Mouse (Mus musculus) neural tube, embryonic 11.5 days (tissue): ENCODE results near the gene Slc28a1. TPM values are rescaled to one million over a fixed set of nuclear protein-coding genes. Genes with fewer than 3 reads are reported as not detected.

Experiments used
- ATAC-seq: fragments of 200-750 bp; cut with Nextera tagmentation; 2 replicates; pipeline ENCODE4 v1.8.0; 2017; ENCODE audit warnings: moderate number of reproducible peaks, mild to moderate bottlenecking, moderate TSS enrichment, moderate library complexity; ENCODE audit not compliant: insufficient read depth, low FRiP score, low TSS enrichment
- DNase-seq: peaks from one replicate; pipeline ENCODE4 v3.0.0-alpha.2; 2015; ENCODE audit warnings: low spot score
- H3K27ac ChIP-seq: fragments of 300-500 bp; sonication (generic); 2 replicates; pipeline ENCODE4 v1.5.1; 2014; ENCODE audit warnings: low read depth, mild to moderate bottlenecking, low read length
- H3K27me3 ChIP-seq: fragments of 300-500 bp; sonication (generic); 2 replicates; pipeline ENCODE4 v1.6.1; 2014; ENCODE audit warnings: mild to moderate bottlenecking, low read length, mixed read lengths; ENCODE audit not compliant: control insufficient read depth, insufficient read depth
- H3K36me3 ChIP-seq: fragments of 300-500 bp; sonication (generic); 2 replicates; pipeline ENCODE4 v1.6.1; 2014; ENCODE audit warnings: mild to moderate bottlenecking, low read length, moderate library complexity, mixed read lengths; ENCODE audit not compliant: control insufficient read depth, insufficient read depth
- H3K4me1 ChIP-seq: fragments of 300-500 bp; sonication (generic); 2 replicates; pipeline ENCODE4 v1.6.1; 2014; ENCODE audit warnings: low read length, mixed read lengths; ENCODE audit not compliant: control insufficient read depth, insufficient read depth
- H3K4me2 ChIP-seq: fragments of 300-500 bp; sonication (generic); 2 replicates; pipeline ENCODE4 v1.6.1; 2014; ENCODE audit warnings: low read depth, mild to moderate bottlenecking, moderate library complexity
- H3K4me3 ChIP-seq: fragments of 300-500 bp; sonication (generic); 2 replicates; pipeline ENCODE4 v1.5.1; 2014; ENCODE audit warnings: low read depth, low read length
- H3K9ac ChIP-seq: fragments of 300-500 bp; sonication (generic); 2 replicates; pipeline ENCODE4 v1.6.1; 2014; ENCODE audit warnings: mild to moderate bottlenecking, low read length
- H3K9me3 ChIP-seq: fragments of 300-500 bp; sonication (generic); 2 replicates; pipeline ENCODE4 v1.6.1; 2016; ENCODE audit warnings: low read length; ENCODE audit not compliant: control insufficient read depth
- WGBS: fragments of 180-500 bp; shearing (Covaris S2); extraction: QIAGEN DNeasy Blood & Tissue Kit; methylation state at CpG from one replicate; pipeline ENCODE4 v1.1.7; 2014; 5-methylcytosine and 5-hydroxymethylcytosine counted together
- polyA plus RNA-seq: library from polyadenylated mRNA; unstranded; fragments of >200 nt; fragmentation: Nextera tagmentation; extraction: Ambion mirVana; gene quantifications from 2 replicates; pipeline ENCODE4 v1.2.1, GENCODE M21; 2014

Gene Slc28a1
- polyA plus RNA-seq, 1 experiment from 2014 or later: not detected

GRCm38 (mm10) chr7:81164411-81164810 is 49.8 kb downstream of the Slc28a1 start:
- no peaks in the 10 kb centered on the region for H3K27me3 ChIP-seq
- ATAC-seq: no peak
- DNase-seq: no peak
- H3K36me3 ChIP-seq: no peaks in the 10 kb centered on the region
- no peak overlapping the region for H3K4me3 ChIP-seq
- H3K9ac ChIP-seq: no peak overlapping the region
- 55% methylated on average over 7 of the region's 7 CpGs for WGBS
- no peak overlapping the region for H3K27ac ChIP-seq
- H3K9me3 ChIP-seq: no peaks in the 10 kb centered on the region
- H3K4me1 ChIP-seq: no peaks in the 10 kb centered on the region
- no peak overlapping the region for H3K4me2 ChIP-seq

- Histone ChIP-seq H3K4me3 (no peak overlapping the region), H3K27me3 (no peaks in the 10 kb centered on the region), H3K9me3 (no peaks in the 10 kb centered on the region), H3K4me2 (no peak overlapping the region), H3K4me1 (no peaks in the 10 kb centered on the region), H3K36me3 (no peaks in the 10 kb centered on the region), H3K9ac (no peak overlapping the region; the same call in 1 of the 2 replicates), H3K27ac (no peak overlapping the region)
- DNase-seq (peak; percentile 48), ATAC-seq (no peak)
- WGBS: 49% methylated on average over 3 of the region's 3 CpGs
Observed at GRCm38 (mm10) chr7:81167124-81167523, 52.5 kb downstream of the Slc28a1 start.

GRCm38 (mm10) chr7:81169351-81169750 is 54.8 kb downstream of the Slc28a1 start:
- Histone ChIP-seq H3K9me3 (no peaks in the 10 kb centered on the region), H3K36me3 (no peaks in the 10 kb centered on the region), H3K9ac (no peak overlapping the region), H3K4me1 (no peaks in the 10 kb centered on the region), H3K4me3 (no peak overlapping the region), H3K27me3 (no peaks in the 10 kb centered on the region), H3K27ac (no peak overlapping the region), H3K4me2 (no peak overlapping the region)
- WGBS: 87% methylated on average over 7 of the region's 7 CpGs
- ATAC-seq (no peak), DNase-seq (no peak)

GRCm38 (mm10) chr7:81173931-81174330 is 59.3 kb downstream of the Slc28a1 start:
- H3K36me3 ChIP-seq: no peaks in the 10 kb centered on the region

GRCm38 (mm10) chr7:81174654-81175053 is 60.1 kb downstream of the Slc28a1 start:
- ATAC-seq: no peak
- no peak overlapping the region for H3K27ac ChIP-seq
- H3K36me3 ChIP-seq: no peaks in the 10 kb centered on the region
- DNase-seq: no peak
- no peak overlapping the region for H3K4me2 ChIP-seq
- WGBS: 81% methylated on average over 5 of the region's 5 CpGs
- no peak overlapping the region for H3K4me3 ChIP-seq
- H3K27me3 ChIP-seq: no peaks in the 10 kb centered on the region
- H3K4me1 ChIP-seq: no peaks in the 10 kb centered on the region
- H3K9ac ChIP-seq: no peak overlapping the region
- H3K9me3 ChIP-seq: no peaks in the 10 kb centered on the region

More at GRCm38 (mm10) chr7:81173931-81174330, 59.3 kb downstream of the Slc28a1 start:
- no peaks in the 10 kb centered on the region for H3K4me1 ChIP-seq
- no peaks in the 10 kb centered on the region for H3K27me3 ChIP-seq
- no peak overlapping the region for H3K9ac ChIP-seq
- WGBS: 88% methylated on average over 2 of the region's 2 CpGs
- H3K4me2 ChIP-seq: no peak overlapping the region
- H3K4me3 ChIP-seq: no peak overlapping the region
- ATAC-seq: no peak
- DNase-seq: no peak
- H3K9me3 ChIP-seq: no peaks in the 10 kb centered on the region
- H3K27ac ChIP-seq: no peak overlapping the region

GRCm38 (mm10) chr7:81176187-81176769 is 61.7 kb downstream of the Slc28a1 start:
- DNase-seq: no peak
- 39% methylated on average over 5 of the region's 5 CpGs for WGBS
- H3K4me2 ChIP-seq: no peak overlapping the region
- no peaks in the 10 kb centered on the region for H3K27me3 ChIP-seq
- H3K9ac ChIP-seq: no peak overlapping the region
- H3K9me3 ChIP-seq: no peaks in the 10 kb centered on the region
- H3K36me3 ChIP-seq: no peaks in the 10 kb centered on the region
- no peaks in the 10 kb centered on the region for H3K4me1 ChIP-seq
- ATAC-seq: no peak
- H3K4me3 ChIP-seq: no peak overlapping the region
- H3K27ac ChIP-seq: no peak overlapping the region

- no peaks in the 10 kb centered on the region for H3K9me3 ChIP-seq
- no peak for DNase-seq
- H3K4me1 ChIP-seq: no peaks in the 10 kb centered on the region
- no peak overlapping the region for H3K4me2 ChIP-seq
- H3K27me3 ChIP-seq: no peaks in the 10 kb centered on the region
- H3K9ac ChIP-seq: no peak overlapping the region
- WGBS: 75% methylated on average over 5 of the region's 5 CpGs
- H3K36me3 ChIP-seq: no peaks in the 10 kb centered on the region
- H3K27ac ChIP-seq: no peak overlapping the region
- no peak for ATAC-seq
- H3K4me3 ChIP-seq: no peak overlapping the region
Observed at GRCm38 (mm10) chr7:81179494-81179893, 64.9 kb downstream of the Slc28a1 start.

GRCm38 (mm10) chr7:81182492-81183175 is 68.0 kb downstream of the Slc28a1 start:
- no peak overlapping the region for H3K4me3 ChIP-seq
- no peaks in the 10 kb centered on the region for H3K4me1 ChIP-seq
- no peaks in the 10 kb centered on the region for H3K27me3 ChIP-seq
- H3K27ac ChIP-seq: no peak overlapping the region
- H3K4me2 ChIP-seq: no peak overlapping the region
- H3K9me3 ChIP-seq: no peaks in the 10 kb centered on the region
- H3K36me3 ChIP-seq: no peaks in the 10 kb centered on the region
- ATAC-seq (no peak), DNase-seq (no peak)
- WGBS: 85% methylated on average over 10 of the region's 10 CpGs
- no peak overlapping the region for H3K9ac ChIP-seq

- no peaks in the 10 kb centered on the region for H3K36me3 ChIP-seq
- H3K4me1 ChIP-seq: no peaks in the 10 kb centered on the region
- H3K4me3 ChIP-seq: no peak overlapping the region
- H3K27me3 ChIP-seq: no peaks in the 10 kb centered on the region
- H3K4me2 ChIP-seq: no peak overlapping the region
- no peak overlapping the region for H3K27ac ChIP-seq
- DNase-seq: no peak
- no peak for ATAC-seq
- H3K9ac ChIP-seq: no peak overlapping the region
- no peaks in the 10 kb centered on the region for H3K9me3 ChIP-seq
Observed at GRCm38 (mm10) chr7:81183181-81183580, 68.6 kb downstream of the Slc28a1 start.
